Mouse (Mus musculus): ENCODE data around the gene Itfg2. TPM values are rescaled to one million over a fixed set of nuclear protein-coding genes. Genes with fewer than 3 reads are reported as not detected.
"Not testable (repeated sequence)": the region's sequence is repeated elsewhere in the genome, so short reads cannot be mapped to it uniquely, and the experiment has no call there.

Gene Itfg2
- polyA plus RNA-seq, 1 experiment, result 16.3 TPM

DNA sequence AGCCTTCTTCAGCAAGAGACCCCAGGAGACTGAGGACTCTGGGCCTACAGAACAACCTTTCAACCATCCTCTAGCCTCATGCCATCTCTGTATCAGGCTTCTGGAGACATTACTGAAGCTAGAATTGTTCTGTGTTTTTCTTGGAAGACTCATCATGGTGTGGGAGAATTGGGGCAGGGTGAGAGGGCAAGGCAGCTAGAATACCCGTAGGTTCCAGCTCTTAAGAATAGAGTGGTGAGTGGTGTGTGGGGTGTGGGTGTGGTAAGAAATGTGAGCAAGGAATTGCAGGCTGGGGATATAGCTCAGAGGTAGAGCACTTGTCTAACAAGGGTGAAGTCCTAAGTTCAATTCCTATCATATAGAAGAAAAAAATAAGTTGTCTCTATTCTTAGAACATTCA lies 39.7 kb downstream of the Itfg2 start:
- no peaks in the 10 kb centered on the region for H3K9me3 ChIP-seq (replicated peaks; ENCODE audit: control insufficient read depth, insufficient read depth, low read length, poor library complexity, severe bottlenecking)
- H3K9ac ChIP-seq (ENCODE audit: low read depth, poor library complexity, severe bottlenecking), result no peak overlapping the region
- no peak overlapping the region for H3K27ac ChIP-seq (ENCODE audit: insufficient read depth, low read length)
- TF ChIP-seq EP300 (IDR thresholded peaks at IDR 0.05; ENCODE audit: insufficient read depth, low read depth, low read length) (no peak), CTCF (IDR thresholded peaks at IDR 0.05; ENCODE audit: low read depth, low read length) (no peak), POLR2A (IDR thresholded peaks at IDR 0.05; ENCODE audit: insufficient read depth, low read length) (no peak)
- H3K4me3 ChIP-seq (ENCODE audit: low read depth, low read length), result no peak overlapping the region
- no peaks in the 10 kb centered on the region for H3K4me1 ChIP-seq (ENCODE audit: control insufficient read depth, insufficient read depth, low read length)
- H3K27me3 ChIP-seq (ENCODE audit: control insufficient read depth, insufficient read depth, low read length, poor library complexity, severe bottlenecking), result no peaks in the 10 kb centered on the region
- H3K36me3 ChIP-seq (ENCODE audit: control insufficient read depth, insufficient read depth, low read length, poor library complexity, severe bottlenecking), result no peaks in the 10 kb centered on the region

DNA sequence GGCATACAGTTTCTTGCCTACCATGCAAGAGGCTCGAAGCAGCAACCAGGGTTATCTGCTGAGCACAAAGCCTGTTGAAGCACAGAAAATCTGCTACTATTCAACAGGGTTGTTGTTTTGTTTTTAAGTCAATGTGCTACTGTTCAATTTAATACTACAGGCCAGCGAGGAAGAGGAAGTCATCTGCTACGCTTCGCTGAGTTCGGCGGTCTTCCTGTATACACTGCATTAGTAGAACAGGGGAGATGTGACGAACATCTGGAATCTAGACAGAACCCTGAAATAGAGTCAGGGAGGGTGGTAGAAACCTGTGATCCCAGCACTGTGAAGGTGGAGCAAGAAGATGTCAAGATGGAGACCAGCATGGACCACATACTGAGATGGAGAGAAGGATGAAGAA lies 41.0 kb downstream of the Itfg2 start:
- Histone ChIP-seq H3K36me3 (ENCODE audit: control insufficient read depth, insufficient read depth, low read length, poor library complexity, severe bottlenecking) (no peaks in the 10 kb centered on the region), H3K9ac (ENCODE audit: low read depth, poor library complexity, severe bottlenecking) (no peak overlapping the region), H3K27ac (ENCODE audit: insufficient read depth, low read length) (no peak overlapping the region), H3K4me1 (ENCODE audit: control insufficient read depth, insufficient read depth, low read length) (peaks cover 2% of the 10 kb centered on the region), H3K4me3 (ENCODE audit: low read depth, low read length) (no peak overlapping the region), H3K27me3 (ENCODE audit: control insufficient read depth, insufficient read depth, low read length, poor library complexity, severe bottlenecking) (no peaks in the 10 kb centered on the region), H3K9me3 (replicated peaks; ENCODE audit: control insufficient read depth, insufficient read depth, low read length, poor library complexity, severe bottlenecking) (no peaks in the 10 kb centered on the region)
- no peak for TF ChIP-seq EP300 (IDR thresholded peaks at IDR 0.05; ENCODE audit: insufficient read depth, low read depth, low read length)
- TF ChIP-seq CTCF (IDR thresholded peaks at IDR 0.05; ENCODE audit: low read depth, low read length), result no peak
- no peak for TF ChIP-seq POLR2A (IDR thresholded peaks at IDR 0.05; ENCODE audit: insufficient read depth, low read length)

DNA sequence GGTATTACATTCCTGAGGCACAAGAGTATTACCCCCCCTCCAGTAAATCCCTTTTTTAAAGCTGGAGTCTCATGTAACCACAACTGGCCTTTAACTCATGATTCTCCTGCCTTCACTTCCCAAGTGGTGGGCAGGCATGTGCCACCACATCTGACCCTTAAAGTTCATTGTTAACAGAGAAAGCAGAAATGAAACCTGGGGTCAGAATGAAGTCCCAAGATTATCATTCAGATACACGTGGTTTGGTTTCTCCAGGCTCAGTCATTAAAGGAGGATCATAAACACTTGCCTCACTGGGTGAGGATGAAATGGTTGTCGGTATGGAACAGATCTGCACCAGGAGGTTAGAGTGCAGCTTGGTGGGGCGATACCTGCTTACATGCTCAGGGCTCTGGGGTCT lies 43.5 kb downstream of the Itfg2 start:
- no peak for TF ChIP-seq EP300 (IDR thresholded peaks at IDR 0.05; ENCODE audit: insufficient read depth, low read depth, low read length)
- TF ChIP-seq POLR2A (IDR thresholded peaks at IDR 0.05; ENCODE audit: insufficient read depth, low read length), result no peak
- no peak for TF ChIP-seq CTCF (IDR thresholded peaks at IDR 0.05; ENCODE audit: low read depth, low read length)
- H3K9me3 ChIP-seq (replicated peaks; ENCODE audit: control insufficient read depth, insufficient read depth, low read length, poor library complexity, severe bottlenecking), result no peaks in the 10 kb centered on the region
- H3K27me3 ChIP-seq (ENCODE audit: control insufficient read depth, insufficient read depth, low read length, poor library complexity, severe bottlenecking), result no peaks in the 10 kb centered on the region
- H3K4me3 ChIP-seq (ENCODE audit: low read depth, low read length), result no peak overlapping the region
- H3K27ac ChIP-seq (ENCODE audit: insufficient read depth, low read length), result no peak overlapping the region
- no peaks in the 10 kb centered on the region for H3K36me3 ChIP-seq (ENCODE audit: control insufficient read depth, insufficient read depth, low read length, poor library complexity, severe bottlenecking)
- H3K9ac ChIP-seq (ENCODE audit: low read depth, poor library complexity, severe bottlenecking), result no peak overlapping the region
- peaks cover 2% of the 10 kb centered on the region for H3K4me1 ChIP-seq (ENCODE audit: control insufficient read depth, insufficient read depth, low read length)

DNA sequence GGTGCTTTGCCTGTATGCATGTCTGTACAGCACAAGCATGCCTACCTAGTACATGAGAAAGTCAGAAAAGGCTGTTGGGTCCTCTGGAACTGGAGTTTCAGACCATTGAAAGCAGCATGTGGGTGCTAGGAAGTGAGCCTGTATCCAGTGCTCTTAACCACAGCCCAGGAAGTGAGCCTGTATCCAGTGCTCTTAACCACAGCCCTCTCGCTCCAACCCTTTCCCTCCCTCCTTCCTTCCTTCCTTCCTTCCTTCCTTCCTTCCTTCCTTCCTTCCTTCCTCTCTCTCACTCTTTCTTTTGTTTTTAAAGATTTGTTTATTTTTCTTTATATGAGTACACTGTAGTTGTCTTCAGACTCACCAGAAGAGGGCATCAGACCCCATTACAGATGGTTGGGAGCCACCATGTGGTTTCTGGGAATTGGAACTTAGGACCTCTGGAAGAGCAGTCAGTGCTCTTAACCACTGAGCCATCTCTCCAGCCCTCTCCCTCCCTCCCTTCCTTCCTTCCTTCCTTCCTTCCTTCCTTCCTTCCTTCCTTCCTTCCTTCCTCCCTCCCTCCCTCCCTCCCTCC lies 44.0 kb downstream of the Itfg2 start:
- not testable (repeated sequence) for H3K9ac ChIP-seq (ENCODE audit: low read depth, poor library complexity, severe bottlenecking); H3K9me3 ChIP-seq (replicated peaks; ENCODE audit: control insufficient read depth, insufficient read depth, low read length, poor library complexity, severe bottlenecking); H3K4me1 ChIP-seq (ENCODE audit: control insufficient read depth, insufficient read depth, low read length); H3K4me3 ChIP-seq (ENCODE audit: low read depth, low read length); H3K27me3 ChIP-seq (ENCODE audit: control insufficient read depth, insufficient read depth, low read length, poor library complexity, severe bottlenecking); H3K27ac ChIP-seq (ENCODE audit: insufficient read depth, low read length); H3K36me3 ChIP-seq (ENCODE audit: control insufficient read depth, insufficient read depth, low read length, poor library complexity, severe bottlenecking)

DNA sequence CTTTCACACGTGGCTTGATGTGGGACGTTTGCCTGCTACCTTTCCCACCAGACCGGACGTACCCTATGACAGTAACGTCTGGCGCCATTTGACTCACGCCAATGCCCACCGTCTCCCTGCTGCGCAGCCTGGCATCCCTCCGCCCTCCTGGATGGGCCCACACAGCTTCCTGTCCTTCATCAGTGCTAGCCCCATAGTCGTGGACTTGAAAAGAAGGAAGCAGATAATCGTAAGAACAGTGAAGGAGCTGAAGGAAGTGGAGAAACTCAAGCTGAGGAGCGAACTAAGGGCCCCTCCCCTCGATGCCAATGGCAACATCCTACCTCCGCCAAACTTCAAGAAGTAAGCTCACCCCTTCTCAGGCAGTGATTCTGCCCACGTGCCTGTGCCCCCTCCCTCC lies 45.1 kb downstream of the Itfg2 start:
- TF ChIP-seq POLR2A (IDR thresholded peaks at IDR 0.05; ENCODE audit: insufficient read depth, low read length), result no peak
- TF ChIP-seq EP300 (IDR thresholded peaks at IDR 0.05; ENCODE audit: insufficient read depth, low read depth, low read length), result no peak
- no peak for TF ChIP-seq CTCF (IDR thresholded peaks at IDR 0.05; ENCODE audit: low read depth, low read length)
- peaks cover 2% of the 10 kb centered on the region for H3K4me1 ChIP-seq (ENCODE audit: control insufficient read depth, insufficient read depth, low read length)
- no peaks in the 10 kb centered on the region for H3K27me3 ChIP-seq (ENCODE audit: control insufficient read depth, insufficient read depth, low read length, poor library complexity, severe bottlenecking)
- H3K27ac ChIP-seq (ENCODE audit: insufficient read depth, low read length), result no peak overlapping the region
- H3K9me3 ChIP-seq (replicated peaks; ENCODE audit: control insufficient read depth, insufficient read depth, low read length, poor library complexity, severe bottlenecking), result no peaks in the 10 kb centered on the region
- no peak overlapping the region for H3K9ac ChIP-seq (ENCODE audit: low read depth, poor library complexity, severe bottlenecking)
- H3K36me3 ChIP-seq (ENCODE audit: control insufficient read depth, insufficient read depth, low read length, poor library complexity, severe bottlenecking), result no peaks in the 10 kb centered on the region
- no peak overlapping the region for H3K4me3 ChIP-seq (ENCODE audit: low read depth, low read length)

DNA sequence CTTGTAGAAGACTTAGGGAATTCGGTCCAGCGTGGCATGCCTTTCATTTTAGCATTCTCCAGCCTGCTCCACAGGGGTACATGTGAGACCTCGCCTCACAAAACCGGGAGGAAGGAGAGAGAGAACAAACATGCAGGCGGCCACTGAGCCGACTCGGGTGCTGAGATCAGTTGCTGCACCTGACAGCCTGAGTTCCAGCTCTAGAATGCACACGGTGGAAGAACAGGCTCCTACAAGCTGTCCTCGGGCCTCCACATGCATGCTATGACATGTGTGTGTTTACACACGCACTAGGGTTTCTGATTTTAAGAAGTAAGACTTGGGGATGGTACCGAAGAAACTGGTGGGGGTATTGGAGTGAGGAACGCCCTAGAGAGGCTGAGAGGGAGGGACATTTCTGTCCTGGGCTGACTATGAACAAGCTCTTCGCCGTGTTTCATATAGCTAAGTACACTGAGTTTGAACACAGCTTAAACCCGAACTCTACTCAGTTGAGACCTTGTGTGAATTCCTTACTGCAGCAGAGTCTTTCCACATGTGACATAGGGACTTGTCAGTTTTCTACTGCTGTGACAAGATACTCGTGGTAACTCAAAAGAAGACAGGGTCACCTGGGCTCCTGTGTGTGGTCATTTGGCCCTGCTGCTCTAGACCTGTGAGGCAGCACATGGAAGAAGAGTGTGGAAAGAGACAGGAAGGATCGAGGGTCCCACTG lies 48.2 kb downstream of the Itfg2 start:
- no peaks in the 10 kb centered on the region for H3K27me3 ChIP-seq (ENCODE audit: control insufficient read depth, insufficient read depth, low read length, poor library complexity, severe bottlenecking)
- H3K36me3 ChIP-seq (ENCODE audit: control insufficient read depth, insufficient read depth, low read length, poor library complexity, severe bottlenecking), result peaks cover 26% of the 10 kb centered on the region
- H3K9me3 ChIP-seq (replicated peaks; ENCODE audit: control insufficient read depth, insufficient read depth, low read length, poor library complexity, severe bottlenecking), result no peaks in the 10 kb centered on the region
- H3K27ac ChIP-seq (ENCODE audit: insufficient read depth, low read length), result no peak overlapping the region
- no peak overlapping the region for H3K4me3 ChIP-seq (ENCODE audit: low read depth, low read length)
- H3K9ac ChIP-seq (ENCODE audit: low read depth, poor library complexity, severe bottlenecking), result no peak overlapping the region
- TF ChIP-seq POLR2A (IDR thresholded peaks at IDR 0.05; ENCODE audit: insufficient read depth, low read length), result no peak
- TF ChIP-seq CTCF (IDR thresholded peaks at IDR 0.05; ENCODE audit: low read depth, low read length), result no peak
- no peak for TF ChIP-seq EP300 (IDR thresholded peaks at IDR 0.05; ENCODE audit: insufficient read depth, low read depth, low read length)
- peaks cover 2% of the 10 kb centered on the region for H3K4me1 ChIP-seq (ENCODE audit: control insufficient read depth, insufficient read depth, low read length)

Data from ES-Bruce4 (cell line).